Mouse (Mus musculus): ENCODE measurements around the gene Mroh8.

GRCm38 (mm10) chr2:157328570-157328969, 49.2 kb upstream of the Mroh8 start:
- TF ChIP-seq POLR2A (IDR thresholded peaks at IDR 0.05; ENCODE audit: borderline replicate concordance, control insufficient read depth, low read depth, low read length) = no peak
- no peak for TF ChIP-seq CTCF (IDR thresholded peaks at IDR 0.05; ENCODE audit: control insufficient read depth, insufficient read depth, low read length)

Measured in bone marrow, adult 2 months (tissue).